Mouse (Mus musculus) 416B (cell line): ENCODE measurements around the gene Vmn2r116.
"Not testable (repeated sequence)": the region's sequence is repeated elsewhere in the genome, so short reads cannot be mapped to it uniquely, and the experiment has no call there.

Experiments used
- DNase-seq: peaks from one replicate; pipeline ENCODE4 v3.0.0; 2011; ENCODE audit warnings: low read depth

The Vmn2r116 gene

GRCm38 (mm10) chr17:23384304-23384703, at the start of gene Vmn2r116:
Vmn2r116 (plus strand) TSS chr17:23384604.
- DNase-seq = not testable (repeated sequence)

- not testable (repeated sequence) for DNase-seq
Measured at GRCm38 (mm10) chr17:23343441-23343840, 41.0 kb upstream of the Vmn2r116 start, which contains the start of gene Vmn2r115. Vmn2r115 (plus strand) TSS chr17:23343741.

GRCm38 (mm10) chr17:23351644-23352043, 32.8 kb upstream of the Vmn2r116 start:
- DNase-seq = no peak

- DNase-seq = peak; percentile 2
Measured at GRCm38 (mm10) chr17:23433150-23433679, 48.8 kb downstream of the Vmn2r116 start.
